Mouse (Mus musculus) erythroblast, adult 5-6 weeks (primary cell): ENCODE measurements around the gene Vtcn1. TPM values are rescaled to one million over a fixed set of nuclear protein-coding genes. Genes with fewer than 3 reads are reported as not detected.

Source experiments
- ATAC-seq: replicated peaks from 2 replicates; pipeline ENCODE4 v1.8.0; 2016; ENCODE audit warnings: moderate number of reproducible peaks, mild to moderate bottlenecking, moderate TSS enrichment, inconsistent platforms; ENCODE audit not compliant: poor library complexity, low FRiP score, severe bottlenecking
- total RNA-seq, 2 experiments: library from RNA; stranded (forward) in 1 of 2; stranded (reverse) in 1 of 2; fragments of 150-400 nt in 1 of 2; fragments of 200-764, 138-1000 nt in 1 of 2; gene quantifications; 2 replicates each; pipeline versions ENCODE4 v1.2.3 to v1.2.4; 2015 to 2017; ENCODE audit warnings: low replicate concordance in 2 of 2

Gene Vtcn1
- total RNA-seq (2015; ENCODE audit: low replicate concordance) = not detected in 2 replicates
- total RNA-seq (2017; ENCODE audit: low replicate concordance) = not detected in 2 replicates

DNA sequence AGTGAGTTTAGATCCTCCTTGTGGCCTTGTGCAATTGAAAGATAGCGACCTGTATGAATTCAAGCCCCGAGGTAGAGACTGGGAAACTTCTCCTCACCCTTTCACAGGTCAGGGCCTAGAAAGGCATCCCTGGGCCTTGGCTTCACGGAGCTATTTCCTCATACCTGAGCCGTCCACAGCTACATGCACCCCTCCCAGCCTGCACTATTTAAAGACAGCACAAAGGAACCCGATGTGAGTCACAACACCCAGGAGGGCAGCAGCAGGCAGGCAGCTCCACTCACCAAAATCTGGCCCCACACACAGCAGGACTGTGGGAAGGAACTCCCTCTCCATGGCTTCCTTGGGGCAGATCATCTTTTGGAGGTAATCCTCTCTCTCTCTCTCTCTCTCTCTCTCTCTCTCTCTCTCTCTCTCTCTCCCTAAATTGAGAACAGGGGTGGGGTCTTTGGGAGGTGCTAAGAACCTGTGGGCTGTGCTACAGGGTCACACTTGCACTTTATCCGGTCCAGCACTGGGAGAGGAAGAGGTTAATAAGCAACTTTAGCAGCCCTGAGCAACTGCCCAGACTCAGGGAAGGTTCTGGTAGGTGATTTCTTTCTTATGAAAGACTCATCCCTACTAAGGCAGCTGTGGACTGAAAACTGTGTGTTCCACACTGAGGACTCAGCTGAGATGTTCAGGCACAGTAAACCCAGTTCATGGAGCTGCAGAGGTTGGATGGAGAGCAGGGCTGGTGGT is at the start of gene Vtcn1:
Vtcn1 (plus strand) TSS at position 235 of the 741 bp plus-strand sequence.
- ATAC-seq = no peak

DNA sequence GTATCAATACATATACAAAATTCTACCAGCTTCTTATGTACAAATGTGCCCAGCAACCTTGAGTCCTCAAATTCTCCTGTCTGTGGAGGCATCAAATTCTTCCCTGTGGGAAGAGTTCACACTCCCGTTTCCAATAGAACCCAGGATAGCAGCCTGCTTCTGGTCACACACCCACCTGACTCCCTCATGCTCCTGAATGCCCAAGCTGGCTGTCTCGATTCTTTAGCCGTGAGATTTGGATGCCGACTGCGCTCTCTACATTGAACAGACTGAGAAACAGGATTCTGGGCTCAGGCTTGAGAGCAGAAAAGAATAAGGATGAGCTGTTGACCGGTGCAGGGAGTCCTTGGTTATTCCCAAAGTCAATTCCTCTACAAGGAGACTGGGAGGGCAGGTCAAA is 48.3 kb upstream of the Vtcn1 start:
- no peak for ATAC-seq

DNA sequence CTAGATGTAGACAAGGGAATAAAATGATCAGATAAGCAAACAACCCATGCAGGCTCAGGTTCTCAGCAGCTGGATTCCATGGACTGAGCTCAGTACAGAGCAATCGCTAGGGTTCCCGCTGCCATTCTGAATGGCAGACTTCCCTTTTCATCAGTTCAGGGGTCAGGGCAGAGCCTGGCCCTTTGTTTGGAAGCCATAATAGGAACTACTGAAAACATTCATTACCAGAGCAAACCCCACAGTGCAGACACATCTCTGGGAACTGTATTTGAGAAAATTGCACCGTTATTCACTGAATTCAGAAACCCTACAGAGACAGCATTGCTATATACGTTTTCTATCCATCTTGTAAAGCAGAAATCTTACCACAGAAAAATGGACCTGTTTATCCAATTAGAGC is 47.7 kb upstream of the Vtcn1 start:
- no peak for ATAC-seq

DNA sequence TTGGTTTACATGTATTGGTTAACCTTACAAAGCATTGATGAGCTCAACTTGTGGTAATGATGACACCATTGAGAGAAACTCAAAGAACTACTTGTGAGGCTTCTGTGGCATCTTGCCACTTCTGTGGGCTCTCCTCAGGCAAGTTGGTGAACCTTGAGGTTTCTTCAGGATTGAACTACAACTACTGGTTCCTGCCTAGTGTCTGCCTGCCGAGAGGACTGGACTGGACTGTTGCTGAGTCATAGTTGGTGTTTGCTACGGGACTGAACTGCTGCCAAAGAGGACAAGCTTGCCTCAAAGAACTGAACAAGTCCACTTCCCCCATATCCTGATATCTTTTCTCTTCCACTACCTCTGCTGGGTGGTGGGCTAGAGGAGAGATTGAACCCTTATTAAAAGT is 39.2 kb upstream of the Vtcn1 start:
- no peak for ATAC-seq

DNA sequence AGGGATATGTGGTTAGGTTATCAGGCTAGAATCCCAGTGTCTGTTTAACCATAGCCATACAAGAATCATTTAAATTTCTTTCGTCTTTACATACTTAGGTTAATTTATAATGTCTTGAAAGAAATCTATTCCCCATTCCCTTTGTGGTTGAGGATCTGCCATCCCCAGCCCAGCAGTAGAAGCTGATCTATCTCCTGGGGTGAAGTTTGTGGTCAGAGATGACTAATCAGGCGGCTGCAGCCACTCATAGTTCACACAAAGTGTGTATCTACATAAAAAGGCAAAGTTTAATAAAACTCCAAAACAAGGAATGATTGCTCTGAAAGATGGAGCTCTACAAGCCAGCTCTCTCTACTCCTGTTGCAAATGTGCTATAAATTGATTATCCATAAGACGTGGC is 33.6 kb upstream of the Vtcn1 start:
- no peak for ATAC-seq

DNA sequence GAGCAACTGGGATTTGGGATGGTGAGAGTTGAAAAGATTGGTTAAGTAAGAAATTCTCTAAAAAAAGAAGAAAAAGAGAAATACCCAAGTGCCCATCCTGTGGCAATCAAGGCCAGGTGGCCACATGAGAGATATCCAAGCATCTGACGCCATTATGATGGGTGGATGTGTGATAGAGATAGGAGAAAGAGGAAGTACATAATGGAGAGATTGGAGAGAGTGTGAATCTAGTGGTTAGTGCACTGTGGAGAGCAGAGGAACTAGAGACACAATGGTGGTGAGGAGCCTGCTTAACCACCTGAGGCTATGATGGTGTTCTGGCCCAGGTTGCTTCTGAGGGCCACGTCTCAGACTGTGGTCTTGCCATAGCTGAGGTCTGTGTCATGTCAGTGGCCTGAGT is 31.9 kb upstream of the Vtcn1 start:
- ATAC-seq = no peak

DNA sequence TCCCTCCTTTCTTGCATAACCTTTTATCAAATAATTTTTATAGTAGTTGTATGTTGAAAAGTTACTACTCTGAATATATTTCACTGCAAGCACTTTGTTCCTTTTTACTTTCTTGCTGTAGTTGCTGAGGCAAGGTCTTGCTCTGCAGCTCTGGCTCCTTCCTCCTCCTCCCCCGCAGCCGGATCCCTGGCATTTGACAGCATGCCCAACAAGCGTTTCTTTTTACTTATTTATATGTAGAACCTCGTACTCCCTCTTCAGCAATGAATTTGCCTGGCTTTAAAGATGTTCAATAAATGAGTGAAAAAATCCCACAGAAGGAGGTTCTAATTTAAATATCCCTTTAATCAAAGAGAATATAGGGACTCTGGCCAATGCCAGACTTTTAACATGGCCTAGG is 28.7 kb upstream of the Vtcn1 start:
- ATAC-seq = no peak

DNA sequence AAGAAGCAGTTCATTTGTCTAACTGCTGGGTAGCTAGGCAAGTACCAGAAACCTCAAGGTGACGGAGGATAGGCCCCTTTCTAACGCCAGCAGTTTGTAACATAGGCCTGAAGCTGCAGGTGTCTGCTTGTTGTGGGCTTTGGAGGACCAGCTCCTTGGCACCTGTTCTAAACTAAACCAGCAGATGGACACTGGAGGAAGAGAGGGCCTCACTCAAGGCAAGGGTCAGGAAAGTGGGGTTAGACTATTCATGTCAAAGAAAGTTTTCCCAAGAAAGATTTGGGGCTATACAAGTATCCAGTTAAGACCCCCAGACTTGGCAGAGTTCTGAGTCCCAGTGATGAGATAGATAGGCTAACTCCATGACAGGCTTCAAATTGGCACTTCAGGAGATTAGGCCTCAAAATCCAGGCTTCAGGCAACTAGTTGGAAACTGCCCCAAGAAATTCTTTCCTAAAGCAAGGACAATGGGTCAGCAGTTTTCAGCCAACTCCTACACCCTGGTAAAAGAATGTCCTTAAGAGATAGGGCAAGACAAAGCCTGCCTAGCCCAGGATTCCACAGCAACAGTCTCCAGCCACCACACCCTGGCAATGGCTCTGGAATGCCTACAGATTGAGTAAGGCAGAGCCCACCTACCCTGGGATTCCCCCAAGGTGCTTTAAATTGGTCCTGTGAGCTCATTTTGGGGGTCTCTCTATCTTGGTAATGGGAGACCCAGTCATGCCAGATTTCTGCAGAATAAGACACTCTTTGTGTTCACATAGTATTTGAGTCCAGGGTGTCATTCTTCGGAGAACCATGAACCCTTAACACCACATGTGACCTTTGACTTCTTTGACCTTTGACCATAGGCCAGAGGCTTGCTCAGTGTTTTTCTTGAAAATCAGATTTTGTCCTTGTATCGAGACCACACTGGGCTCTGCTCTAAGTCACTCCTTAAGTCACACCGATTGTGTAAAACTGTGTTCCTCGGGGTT is 27.8 kb upstream of the Vtcn1 start:
- ATAC-seq = no peak

DNA sequence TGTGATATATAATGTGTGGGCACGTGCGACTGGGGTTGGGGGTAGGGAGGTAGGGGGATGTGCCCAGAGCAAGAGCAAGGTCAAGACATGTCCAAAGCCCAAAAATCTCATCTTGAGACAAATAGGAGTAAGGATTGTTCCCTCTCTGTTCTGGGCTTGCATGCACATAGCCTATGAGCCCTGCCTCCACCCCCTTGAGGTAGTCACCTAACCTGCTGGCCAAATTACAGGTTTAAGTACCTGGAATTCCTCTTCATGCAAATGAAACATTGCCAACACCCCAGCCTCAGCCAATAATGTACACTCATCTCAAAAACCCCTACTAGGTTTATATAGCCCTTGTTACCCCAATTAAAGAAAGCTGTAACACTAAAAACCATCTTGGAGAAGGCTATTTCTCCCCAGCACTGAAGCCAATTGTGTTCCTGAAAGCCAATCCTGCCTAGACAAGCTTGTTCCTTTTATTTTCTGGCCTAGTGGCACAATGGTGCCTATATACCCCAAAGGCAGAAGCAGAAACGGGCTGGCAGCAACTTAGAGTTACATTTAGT is 26.3 kb upstream of the Vtcn1 start:
- no peak for ATAC-seq

DNA sequence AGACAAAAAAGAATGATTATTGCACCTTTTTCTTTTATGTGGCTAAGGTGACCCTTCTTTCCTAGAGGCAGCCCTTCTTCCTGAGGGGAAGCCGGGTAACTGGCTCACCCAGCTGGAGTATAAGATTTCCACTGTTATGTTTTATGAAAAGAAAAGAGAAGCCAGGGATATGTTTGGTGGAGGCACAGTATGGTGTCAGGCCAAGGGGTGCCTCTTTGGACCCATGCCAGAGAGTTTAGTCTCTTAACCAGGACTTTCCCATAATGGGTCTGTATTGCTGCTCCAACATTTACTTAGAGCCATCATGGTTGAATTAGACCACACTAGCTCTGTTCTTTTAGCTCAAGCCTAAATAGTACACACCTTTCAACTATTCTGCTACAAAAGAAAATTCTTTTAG is 20.3 kb upstream of the Vtcn1 start:
- ATAC-seq = no peak

DNA sequence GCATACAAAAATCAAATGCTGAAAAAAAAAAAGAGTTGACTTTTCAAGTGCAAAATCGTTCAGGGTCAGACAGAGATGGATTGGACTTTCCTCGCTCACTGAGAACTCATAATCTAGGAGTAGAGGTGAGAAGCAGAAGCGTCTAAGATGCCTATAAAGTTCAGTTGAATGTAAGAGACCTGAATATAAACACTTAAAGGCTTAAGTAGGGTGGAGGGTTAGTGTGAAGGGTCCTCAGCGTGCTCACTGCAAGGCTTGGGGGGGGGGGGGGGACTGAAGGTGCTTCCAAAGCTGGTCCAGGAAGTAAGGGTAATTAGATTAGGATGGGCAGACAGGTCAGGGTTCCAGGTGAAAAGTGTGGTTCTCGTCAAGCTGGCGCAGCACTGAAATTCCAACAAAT is 19.3 kb upstream of the Vtcn1 start:
- ATAC-seq = no peak

DNA sequence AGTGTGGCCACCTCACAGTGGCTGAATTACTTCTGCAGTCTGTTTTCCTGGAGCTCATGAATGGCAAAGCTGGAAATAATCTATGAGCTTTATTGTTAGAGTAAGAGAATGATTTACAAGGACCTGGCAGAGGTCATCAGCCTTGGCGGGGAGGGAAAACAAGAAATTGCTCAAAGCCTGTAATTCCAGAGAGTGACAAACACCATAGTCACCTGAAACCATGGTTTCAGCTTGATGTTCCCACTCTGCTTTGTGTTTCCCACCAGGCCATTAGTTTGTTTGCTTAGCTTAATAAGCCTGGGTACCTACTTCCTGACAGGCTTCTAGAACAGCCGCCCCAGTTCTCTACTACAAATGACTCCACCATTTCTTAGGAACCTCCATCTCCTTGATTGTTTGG is 14.8 kb upstream of the Vtcn1 start:
- ATAC-seq = no peak

DNA sequence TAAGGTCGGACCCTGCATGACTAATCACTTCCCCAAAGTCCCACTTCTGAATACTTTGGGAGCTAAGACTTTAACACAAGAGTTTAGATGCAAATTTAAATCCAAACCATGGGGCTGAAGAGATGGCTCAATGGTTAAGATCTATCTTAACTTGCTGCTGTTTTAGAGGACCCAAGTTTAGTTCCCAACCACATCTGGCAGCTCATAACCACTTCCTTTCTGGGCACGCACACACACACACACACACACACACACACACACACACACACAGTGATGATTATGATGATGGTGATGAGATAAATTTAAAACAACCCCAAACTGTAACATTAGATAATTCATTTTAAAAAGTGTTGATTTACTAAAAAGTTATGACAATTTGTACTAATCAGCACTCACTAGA is 13.4 kb upstream of the Vtcn1 start:
- ATAC-seq = no peak

DNA sequence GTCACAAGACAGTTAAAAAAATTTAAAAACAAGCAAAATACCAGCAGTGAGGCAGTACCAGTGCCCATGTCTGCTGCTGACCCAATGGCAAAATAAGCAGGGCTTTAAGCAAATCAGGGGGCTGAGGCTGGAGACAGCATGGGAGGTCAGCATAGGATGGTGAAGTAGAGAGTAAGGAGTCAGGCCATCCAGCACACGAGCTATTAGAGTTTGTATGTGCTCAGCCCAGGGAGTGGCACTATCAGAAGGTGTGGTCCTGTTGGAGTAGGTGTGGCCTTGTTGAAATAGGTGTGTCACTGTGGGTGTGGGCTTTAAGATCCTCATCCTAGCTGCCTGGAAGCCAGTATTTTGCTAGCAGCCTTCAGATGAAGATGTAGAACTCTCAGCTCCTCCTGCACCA is 9.8 kb upstream of the Vtcn1 start:
- ATAC-seq = 0 out of 2 replicates have a peak, but pooled peaks have one; percentile 49

DNA sequence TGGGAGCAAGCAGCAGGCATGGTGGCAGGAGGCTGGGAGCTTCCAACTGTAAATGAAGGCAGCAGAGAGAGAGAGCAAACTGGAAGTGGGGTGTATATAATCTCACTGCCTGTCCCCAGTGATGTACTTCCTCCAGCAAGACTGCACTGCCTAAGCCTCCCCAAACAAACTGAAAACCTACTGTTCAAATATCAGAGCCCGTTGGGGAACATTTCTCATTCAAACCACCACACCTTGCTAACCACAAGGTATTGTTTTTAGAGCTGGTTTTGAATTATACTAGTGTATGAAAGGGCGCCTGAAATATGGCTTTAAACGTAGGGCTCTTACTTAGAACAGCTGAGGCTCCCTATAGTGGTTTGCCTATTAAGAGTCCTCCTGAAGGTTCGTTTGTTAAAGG is 6.5 kb upstream of the Vtcn1 start:
- no peak for ATAC-seq

DNA sequence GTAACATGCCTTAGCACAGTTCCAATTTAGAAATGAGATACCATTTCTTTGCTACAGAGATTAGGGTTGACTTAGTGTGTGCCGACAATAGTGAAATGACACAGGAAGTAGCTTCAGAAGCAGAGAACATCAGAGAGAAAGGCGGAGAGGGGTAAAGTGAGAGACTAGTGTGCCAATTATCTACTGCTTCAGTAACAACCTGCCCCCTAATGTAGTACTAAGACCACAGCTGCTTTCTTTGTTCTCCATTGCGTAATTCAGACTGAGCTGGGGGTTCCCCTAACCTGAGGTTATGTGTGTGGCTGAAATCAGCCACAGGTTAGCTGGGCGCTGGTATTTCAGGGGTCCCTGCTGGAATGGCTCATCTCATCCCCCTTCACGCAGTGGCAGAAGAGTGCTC is 5.7 kb upstream of the Vtcn1 start:
- ATAC-seq = no peak

DNA sequence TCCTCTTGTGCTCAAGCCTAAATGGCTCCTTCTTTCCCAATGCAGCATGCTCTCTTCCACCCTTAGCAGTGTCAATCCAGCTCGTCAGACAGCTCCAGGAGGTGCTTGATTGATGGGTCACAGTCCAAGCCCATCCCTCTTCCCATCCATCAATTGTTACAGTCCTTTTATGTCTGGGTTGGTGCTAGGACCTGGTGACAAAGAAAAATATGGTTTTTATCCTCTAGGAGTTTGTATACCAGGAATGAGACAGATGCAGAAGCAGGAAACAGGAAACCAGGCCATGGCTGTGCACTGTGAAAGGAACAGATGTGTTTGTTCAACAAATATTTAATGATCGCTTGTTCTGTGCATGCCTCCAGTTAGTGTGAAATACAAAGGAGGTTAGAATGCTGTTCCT is 4.4 kb upstream of the Vtcn1 start:
- no peak for ATAC-seq

DNA sequence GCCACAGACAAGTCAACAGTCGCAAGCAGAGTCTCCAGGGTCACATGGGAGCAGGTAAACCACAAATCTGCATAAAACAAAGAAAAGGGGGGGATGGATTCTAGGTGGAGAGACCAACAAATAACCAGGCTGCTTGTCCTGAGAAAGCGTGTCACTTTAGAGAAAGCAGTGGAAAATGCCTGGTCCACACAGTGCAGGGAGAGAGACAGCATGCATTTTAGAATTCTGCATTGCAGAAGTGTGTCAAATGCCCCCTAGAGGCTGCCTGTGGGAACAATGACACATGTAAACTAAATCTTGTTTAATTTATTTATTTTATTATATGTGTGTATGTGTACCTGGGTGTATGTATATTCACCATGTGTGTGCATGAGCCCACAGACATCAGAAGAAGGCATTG is 4.0 kb upstream of the Vtcn1 start:
- no peak for ATAC-seq

DNA sequence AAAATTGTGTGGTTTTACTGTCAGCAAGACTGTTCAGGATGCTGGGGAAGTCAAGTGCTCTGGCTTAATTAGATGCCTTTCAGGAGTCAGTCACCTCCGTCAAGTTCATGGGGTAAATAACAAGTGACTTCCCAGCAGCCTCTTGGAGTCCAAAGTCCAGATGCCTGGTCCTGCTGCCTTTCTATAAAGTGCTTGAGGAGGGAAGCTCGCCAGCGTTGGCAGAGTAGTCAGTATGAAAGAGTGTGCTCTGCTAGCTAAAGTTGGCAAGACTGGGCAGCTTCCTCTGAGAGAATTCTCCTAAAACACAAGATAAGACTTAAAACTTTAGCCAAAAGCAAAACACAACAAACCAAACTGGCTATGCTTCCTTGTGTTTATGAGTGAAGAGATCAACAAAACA is 18.5 kb downstream of the Vtcn1 start:
- no peak for ATAC-seq

DNA sequence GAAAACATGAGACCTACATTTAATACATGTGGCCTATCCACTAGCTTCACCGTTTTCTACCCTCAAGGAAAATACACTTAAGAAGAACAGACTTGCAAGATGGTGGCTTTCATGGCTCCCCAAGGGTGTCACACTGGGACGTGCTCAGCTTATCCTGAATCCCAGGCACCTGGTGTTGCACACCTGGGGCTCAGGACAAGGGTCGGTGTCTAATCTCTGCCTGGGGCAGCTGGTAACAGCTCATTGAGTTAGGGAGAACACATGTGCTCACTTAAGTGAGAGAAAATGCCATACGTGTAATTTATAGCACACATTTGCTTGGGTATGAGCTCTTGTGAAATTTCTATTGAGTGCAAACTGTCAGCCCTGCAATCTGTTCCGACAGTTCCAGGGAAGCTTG is 19.1 kb downstream of the Vtcn1 start:
- no peak for ATAC-seq

DNA sequence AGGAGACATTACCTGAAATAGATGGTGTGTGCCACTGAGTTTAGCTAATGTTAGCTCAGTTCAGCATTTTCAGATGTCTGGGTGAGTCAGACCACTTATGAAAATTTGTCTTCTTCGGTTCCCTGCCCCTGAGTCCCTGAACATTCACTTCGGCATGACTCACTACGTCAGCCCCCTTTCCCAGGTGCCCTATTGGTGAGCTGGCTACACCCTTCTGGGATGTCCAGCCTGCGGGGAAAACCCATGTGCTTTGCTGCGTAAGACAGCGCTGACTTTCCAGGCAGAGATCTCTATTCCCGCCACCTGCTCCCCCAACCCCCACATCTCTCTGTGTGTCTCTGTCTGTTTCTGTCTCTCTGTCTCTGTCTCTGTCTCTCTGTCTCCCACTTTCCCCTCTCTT is 23.1 kb downstream of the Vtcn1 start:
- no peak for ATAC-seq
